Mouse (Mus musculus) mature B cell (primary cell): ENCODE results near the gene Ganab.

ENCODE experiments used
- in situ Hi-C: fragments of 300-500 bp; cut with MboI; formaldehyde crosslinking; loops from 2 replicates; pipeline ENCODE4 v1.14.3; 2019

The Ganab gene

DNA sequence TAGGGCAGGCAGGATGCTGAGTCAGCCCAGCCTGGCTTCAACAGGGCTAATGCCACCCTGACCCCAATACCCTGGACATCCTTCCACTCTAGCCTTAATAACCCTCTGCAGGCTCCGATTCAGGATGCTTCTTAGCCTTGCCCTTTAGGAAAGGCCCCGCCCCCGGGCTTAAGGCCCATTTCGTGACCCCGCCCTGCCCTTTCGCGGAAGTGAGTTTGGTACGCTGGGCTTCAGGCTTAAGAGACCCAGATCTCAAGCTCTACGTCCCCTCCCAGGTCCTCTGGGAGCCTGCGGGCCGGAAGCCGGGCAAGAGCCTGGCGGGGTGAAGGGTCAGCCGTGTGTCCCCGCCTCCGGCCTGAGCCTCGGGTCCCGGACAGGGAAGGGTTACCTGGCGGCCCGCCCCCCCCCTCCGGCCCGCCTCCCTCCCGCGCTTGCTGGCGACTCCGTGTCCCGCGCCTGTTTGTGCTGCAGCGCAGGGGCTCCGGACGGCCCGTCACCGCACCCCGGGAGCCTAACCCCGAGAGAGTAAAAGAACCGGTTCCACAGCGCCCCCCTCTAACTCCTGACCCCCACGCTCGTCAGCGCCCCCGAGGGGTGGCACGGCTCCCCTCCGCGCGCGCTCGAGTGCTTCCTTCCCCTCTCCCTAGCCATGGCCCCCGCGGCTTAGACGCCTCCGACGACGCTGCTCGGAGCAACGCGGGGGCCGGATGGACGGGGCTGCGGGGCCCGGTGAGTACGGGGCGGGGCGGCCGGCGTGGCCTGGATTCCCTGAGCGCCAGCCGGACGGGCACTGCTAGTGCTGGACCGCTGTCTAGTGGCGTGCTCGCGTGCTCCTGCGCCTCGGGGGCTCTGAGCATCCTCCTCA lies 31.6 kb downstream of the Ganab start, which contains the start of the genes Rom1 and Eml3:
TSS of gene Rom1 (minus strand) at position 133 of the 865 bp plus-strand sequence.
TSS of gene Eml3 (plus strand) at position 329 of the 865 bp plus-strand sequence.
- in situ Hi-C loops: no loop called here

DNA sequence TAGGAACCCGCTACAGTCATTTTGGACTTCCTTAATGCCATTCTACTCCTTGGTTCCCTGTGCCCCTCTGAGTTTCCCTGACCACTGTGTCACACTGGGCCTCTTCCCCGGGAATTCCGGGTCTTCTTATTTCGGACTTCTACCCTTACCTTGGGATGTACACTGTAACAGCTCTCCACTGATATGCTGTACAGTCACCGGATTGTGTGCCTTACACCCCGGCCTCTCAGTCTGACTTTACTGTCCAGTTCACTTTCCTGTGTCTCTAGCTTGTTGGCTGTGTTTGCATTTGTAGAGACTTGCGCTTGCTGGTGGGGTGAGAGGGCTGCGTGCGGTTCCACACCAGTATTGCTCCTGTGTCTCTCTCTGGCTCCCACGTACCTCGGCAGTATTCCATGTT lies 32.2 kb downstream of the Ganab start:
- in situ Hi-C loops: no loop called here

DNA sequence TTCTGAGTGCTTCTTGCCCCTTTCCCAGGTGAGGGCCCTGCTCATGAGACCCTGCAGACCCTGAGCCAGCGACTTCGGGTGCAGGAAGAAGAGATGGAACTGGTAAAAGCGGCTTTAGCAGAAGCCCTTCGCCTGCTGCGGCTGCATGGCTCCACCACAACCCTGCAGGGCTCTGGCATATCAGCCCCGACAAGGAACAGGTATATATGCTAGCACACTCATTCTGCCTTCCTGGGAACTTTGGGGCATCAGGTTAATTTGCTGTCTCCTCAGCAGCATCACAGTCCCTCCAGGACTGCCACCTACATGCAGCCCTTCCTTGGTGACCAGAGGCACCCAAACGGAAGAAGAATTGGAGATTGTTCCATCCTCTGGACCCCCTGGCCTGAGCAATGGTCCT lies 32.9 kb downstream of the Ganab start:
- in situ Hi-C loops: no loop called here

- in situ Hi-C loops: no loop called here
Measured at GRCm38 (mm10) chr19:8936736-8937135, 38.9 kb downstream of the Ganab start.

GRCm38 (mm10) chr19:8940526-8941133 lies 42.8 kb downstream of the Ganab start:
- in situ Hi-C loops: no loop called here

DNA sequence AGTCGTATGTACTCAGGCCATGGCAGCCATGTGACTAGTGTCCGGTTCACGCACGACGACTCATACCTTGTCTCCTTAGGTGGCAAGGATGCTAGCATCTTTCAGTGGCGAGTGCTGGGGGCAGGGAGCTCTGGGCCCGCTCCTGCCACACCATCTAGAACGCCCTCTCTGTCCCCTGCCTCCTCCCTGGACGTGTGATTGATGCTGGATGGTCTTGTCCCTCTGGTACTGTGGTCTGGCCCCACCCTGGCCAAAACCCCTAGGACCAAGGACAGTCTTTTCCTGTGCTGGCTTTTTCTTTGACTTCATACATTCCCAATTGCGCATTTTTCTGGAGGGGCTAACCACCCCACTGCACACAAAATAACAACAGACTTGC lies 43.3 kb downstream of the Ganab start:
- in situ Hi-C loops: no loop called here

DNA sequence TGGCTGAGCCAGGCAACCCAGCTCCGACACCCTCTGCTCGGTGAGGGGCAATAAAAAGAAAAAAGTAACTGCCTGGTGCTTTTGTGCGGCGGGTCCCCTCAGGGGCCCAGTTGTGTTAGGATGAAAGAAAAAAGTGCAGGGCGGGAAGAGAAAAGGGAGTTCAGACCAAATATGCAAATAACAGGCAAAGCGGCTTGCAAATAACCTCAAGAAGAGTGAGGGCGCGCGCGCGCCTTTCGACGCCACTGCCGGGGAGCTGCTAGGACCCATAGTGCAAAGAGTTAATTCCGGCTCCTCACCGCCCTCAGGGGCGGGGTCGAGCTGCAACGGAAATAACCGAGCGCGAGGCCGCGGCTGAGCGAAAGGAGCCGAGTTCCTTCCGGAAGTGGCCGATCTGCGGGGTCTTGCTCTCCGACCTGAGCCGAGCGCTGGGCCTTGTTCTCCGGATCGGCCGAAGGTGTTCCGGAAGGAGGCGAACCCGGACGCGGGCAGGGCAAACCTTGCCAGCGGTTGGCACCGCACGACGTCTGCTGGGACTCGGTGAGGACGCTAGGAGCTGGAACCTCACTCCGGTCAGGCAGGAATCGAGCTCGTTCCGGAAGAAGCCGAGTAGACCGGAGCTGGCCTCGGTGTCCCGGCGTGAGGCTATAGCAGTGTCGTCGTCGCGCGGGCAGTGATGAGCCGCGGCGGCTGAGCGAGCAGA lies 43.8 kb downstream of the Ganab start, which contains the start of gene Mta2:
TSS of gene Mta2 (plus strand) at position 361 of the 703 bp plus-strand sequence.
- in situ Hi-C loops: no loop called here

- in situ Hi-C loops: no loop called here
Measured at GRCm38 (mm10) chr19:8942276-8942964, 44.5 kb downstream of the Ganab start.

GRCm38 (mm10) chr19:8943047-8943446 lies 45.2 kb downstream of the Ganab start:
- in situ Hi-C loops: no loop called here

GRCm38 (mm10) chr19:8944062-8944461 lies 46.2 kb downstream of the Ganab start:
- in situ Hi-C loops: no loop called here

DNA sequence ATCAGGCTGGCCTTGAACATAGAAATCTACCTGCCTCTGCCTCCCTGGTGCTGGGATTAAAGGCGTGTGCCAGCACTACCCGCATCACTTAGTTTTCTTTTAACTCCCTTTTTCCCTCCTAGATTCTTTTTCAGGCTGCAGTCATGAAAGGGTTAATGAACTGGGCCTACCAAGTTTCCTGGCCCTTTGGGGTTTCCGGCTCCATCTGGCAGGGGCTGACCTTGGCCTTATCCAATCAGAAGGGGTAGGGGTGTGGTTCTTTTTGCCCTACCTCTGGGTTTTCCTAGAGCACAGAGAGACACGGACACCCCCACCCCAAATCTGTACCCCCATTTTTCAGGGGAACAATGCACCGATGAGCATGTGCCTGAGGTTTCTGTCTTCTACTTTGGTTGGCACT lies 46.9 kb downstream of the Ganab start:
- in situ Hi-C loops: no loop called here

DNA sequence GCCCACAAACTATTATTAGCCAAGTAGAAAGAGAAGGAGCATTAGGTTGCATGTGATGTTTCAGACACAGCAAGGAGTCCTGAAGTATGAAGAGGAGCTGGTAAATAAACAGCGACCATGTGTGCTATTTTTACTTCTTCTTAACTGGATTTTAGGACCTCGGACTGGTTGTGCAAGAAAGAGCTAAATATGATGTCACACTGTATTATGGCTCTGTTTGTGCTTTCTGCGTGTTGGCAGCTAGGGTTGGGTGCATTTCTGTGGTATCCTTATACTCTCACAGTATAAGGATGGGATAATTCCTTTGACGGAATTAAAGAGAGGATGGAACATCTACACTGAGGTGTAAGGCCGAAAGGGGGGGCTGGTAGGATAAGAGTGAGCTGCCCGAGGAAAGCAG lies 47.4 kb downstream of the Ganab start:
- in situ Hi-C loops: no loop called here

- in situ Hi-C loops: no loop called here
Measured at GRCm38 (mm10) chr19:8946929-8947328, 49.1 kb downstream of the Ganab start.

DNA sequence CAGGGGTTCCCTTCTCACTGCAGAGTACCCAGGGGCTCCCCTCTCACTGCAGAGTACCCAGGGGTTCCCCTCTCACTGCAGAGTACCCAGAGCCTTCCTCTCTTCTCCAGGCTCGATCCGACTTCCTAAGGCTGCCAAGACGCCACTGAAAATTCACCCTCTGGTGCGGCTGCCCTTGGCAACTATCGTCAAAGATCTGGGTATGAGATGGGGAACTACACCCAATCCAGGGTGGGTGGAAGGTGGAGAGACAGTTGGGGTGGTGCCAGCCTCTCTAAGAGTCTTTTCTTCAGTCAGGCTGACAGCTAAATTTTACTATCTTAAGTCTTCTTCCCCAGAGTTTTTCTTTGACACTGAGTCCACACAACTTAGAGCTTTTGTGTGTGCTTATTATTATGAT lies 52.3 kb downstream of the Ganab start:
- in situ Hi-C loops: no loop called here

DNA sequence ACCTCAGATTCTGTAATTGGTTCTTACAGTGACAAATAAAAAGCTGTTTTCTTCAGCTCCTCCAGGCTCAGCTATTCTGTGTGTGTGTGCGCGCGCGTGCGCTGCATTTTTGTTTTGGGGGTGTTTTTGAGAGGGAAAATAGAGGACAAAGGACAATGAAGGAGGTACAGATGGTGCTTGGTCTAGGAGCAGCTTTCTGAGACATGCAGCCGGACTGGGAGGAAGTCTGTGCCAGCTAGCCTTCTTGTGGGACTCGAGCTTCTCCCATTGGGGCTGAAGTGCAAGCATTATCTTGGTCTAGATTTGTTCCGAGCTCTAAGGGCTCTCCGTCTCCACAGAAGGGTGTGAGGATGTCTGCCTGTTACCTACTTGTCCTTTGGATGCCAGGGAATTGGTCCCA lies 54.4 kb downstream of the Ganab start:
- in situ Hi-C loops: no loop called here

- in situ Hi-C loops: no loop called here
Measured at GRCm38 (mm10) chr19:8953135-8954039, 55.5 kb downstream of the Ganab start, which contains the start of gene Tut1. Gene Tut1, plus strand, starts transcription at chr19:8953847.

DNA sequence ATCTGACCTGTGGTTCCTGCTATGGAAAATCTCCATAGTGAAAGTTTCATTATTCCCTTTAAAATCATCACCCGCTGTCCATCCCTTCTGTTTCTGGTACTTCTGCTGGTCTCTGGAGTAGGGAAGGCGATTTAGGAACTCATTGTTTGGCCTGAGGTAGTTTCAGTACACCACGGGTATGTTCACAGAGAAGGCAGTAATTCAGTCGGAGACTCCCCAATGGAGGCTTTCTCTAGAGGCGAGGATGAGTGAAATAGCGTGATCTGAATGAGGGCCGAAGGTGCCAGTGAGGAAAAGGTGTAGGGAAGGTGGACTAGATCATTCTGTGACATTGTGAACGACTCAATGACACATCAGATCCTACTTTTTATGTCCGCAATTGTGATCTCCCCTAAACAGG lies 56.3 kb downstream of the Ganab start:
- in situ Hi-C loops: no loop called here

DNA sequence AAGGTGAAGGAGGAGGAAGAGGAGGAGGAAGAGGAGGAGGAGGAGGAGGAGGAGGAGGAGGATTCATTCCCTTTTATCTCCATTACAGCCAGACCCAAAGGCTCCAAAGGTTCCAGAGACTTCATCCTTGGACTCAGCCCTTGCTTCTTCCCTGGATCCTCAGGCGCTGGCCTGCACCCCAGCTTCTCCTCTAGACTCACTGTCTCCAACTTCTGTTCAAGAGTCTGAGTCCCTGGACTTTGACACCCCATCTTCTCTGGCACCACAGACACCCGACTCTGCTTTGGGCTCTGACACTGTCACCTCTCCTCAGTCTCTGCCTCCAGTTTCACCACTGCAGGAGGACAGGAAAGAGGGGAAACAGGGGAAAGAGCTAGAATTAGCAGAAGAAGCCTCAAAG lies 64.4 kb downstream of the Ganab start:
- in situ Hi-C loops: no loop called here

DNA sequence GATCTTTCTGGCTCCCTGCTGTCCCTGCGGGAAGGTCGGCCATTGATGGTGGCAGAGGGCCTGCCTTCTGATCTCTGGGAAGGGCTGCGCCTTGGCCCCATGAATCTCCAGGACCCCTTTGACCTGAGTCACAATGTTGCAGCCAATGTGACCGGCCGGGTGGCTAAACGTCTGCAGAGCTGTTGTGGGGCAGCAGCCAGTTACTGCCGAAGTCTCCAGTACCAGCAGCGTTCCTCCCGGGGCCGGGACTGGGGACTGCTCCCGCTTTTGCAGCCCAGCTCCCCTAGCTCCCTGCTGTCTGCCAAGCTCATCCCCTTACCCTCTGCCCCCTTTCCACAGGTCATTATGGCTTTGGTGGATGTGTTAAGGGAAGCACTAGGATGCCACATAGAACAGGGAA lies 67.2 kb downstream of the Ganab start:
- in situ Hi-C loops: no loop called here

- in situ Hi-C loops: no loop called here
Measured at GRCm38 (mm10) chr19:8965771-8966170, 67.9 kb downstream of the Ganab start.

DNA sequence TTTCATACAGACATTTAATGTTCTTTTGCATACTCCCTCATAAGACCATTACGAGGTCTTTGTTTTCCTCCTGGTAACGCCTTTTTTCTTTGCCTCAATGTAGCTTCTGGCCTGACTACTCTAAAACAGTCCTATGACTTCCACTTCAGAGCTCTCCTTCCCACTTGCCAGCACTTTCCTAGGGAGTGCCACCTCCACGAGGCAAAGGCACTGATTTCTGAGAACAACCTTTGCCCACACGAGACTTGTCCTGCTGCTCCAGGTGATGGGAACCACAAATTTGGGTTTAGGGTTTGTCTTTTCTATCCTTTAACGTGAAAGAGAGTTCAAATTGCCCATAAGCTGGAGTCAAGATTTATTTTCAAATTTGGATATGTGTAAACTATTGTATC lies 68.3 kb downstream of the Ganab start:
- in situ Hi-C loops: no loop called here
